Mouse (Mus musculus) limb, embryonic 14.5 days (tissue): ENCODE data around the gene Dgkg. TPM values are rescaled to one million over a fixed set of nuclear protein-coding genes. Genes with fewer than 3 reads are reported as not detected.
A peak's percentile ranks its signal among the peaks of the same experiment; 100 is the strongest.

Experiments used
- ATAC-seq: fragments of 200-750 bp; cut with Nextera tagmentation; 2 replicates; pipeline ENCODE4 v1.8.0; 2017; ENCODE audit warnings: low read depth, moderate number of reproducible peaks, moderate TSS enrichment; ENCODE audit not compliant: low FRiP score
- DNase-seq: peaks from one replicate; pipeline ENCODE4 v3.0.0-alpha.2; 2015; ENCODE audit warnings: low spot score
- H3K27ac ChIP-seq: fragments of 300-500 bp; sonication (generic); replicated peaks from 2 replicates; pipeline ENCODE4 v1.5.1; 2014; ENCODE audit warnings: low read depth, mild to moderate bottlenecking, low read length, moderate library complexity, mixed read lengths
- H3K27me3 ChIP-seq: fragments of 300-500 bp; sonication (generic); 2 replicates; pipeline ENCODE4 v1.6.1; 2014; ENCODE audit warnings: low read length, mixed read lengths; ENCODE audit not compliant: control insufficient read depth, insufficient read depth
- H3K36me3 ChIP-seq: fragments of 300-500 bp; sonication (generic); 2 replicates; pipeline ENCODE4 v1.6.1; 2014; ENCODE audit warnings: mild to moderate bottlenecking, low read length, moderate library complexity, mixed read lengths; ENCODE audit not compliant: control insufficient read depth, insufficient read depth
- H3K4me1 ChIP-seq: fragments of 300-500 bp; sonication (generic); 2 replicates; pipeline ENCODE4 v1.6.1; 2014; ENCODE audit warnings: antibody characterized with exemption, low read length, mixed read lengths; ENCODE audit not compliant: control insufficient read depth, insufficient read depth
- H3K4me2 ChIP-seq: fragments of 300-500 bp; sonication (generic); replicated peaks from 2 replicates; pipeline ENCODE4 v1.6.1; 2014; ENCODE audit warnings: low read depth, mild to moderate bottlenecking, low read length, moderate library complexity; ENCODE audit not compliant: severe bottlenecking
- H3K4me3 ChIP-seq: fragments of 300-500 bp; sonication (generic); replicated peaks from 2 replicates; pipeline ENCODE4 v1.5.1; 2014; ENCODE audit warnings: low read length
- H3K9ac ChIP-seq: fragments of 300-500 bp; sonication (generic); 2 replicates; pipeline ENCODE4 v1.6.1; 2014; ENCODE audit warnings: mild to moderate bottlenecking, low read depth, low read length, moderate library complexity; ENCODE audit not compliant: severe bottlenecking
- H3K9me3 ChIP-seq: fragments of 300-500 bp; sonication (generic); 2 replicates; pipeline ENCODE4 v1.6.1; 2016; ENCODE audit warnings: low read length; ENCODE audit not compliant: control insufficient read depth
- POLR2A ChIP-seq: fragments of 200-500 bp; IDR thresholded peaks from 2 replicates; pipeline ENCODE4 v1.8.0; 2012; ENCODE audit warnings: inconsistent platforms, mild to moderate bottlenecking, moderate library complexity, borderline replicate concordance; ENCODE audit not compliant: insufficient read depth, insufficient read length; ENCODE audit errors: extremely low read depth
- WGBS: fragments of 180-500 bp; shearing (Covaris S2); extraction: QIAGEN DNeasy Blood & Tissue Kit; methylation state at CpG from one replicate; pipeline ENCODE4 v1.1.7; 2014; 5-methylcytosine and 5-hydroxymethylcytosine counted together
- polyA plus RNA-seq, 2 experiments: library from polyadenylated mRNA; depleted of rRNA in 1 of 2; stranded (reverse) in 1 of 2; unstranded in 1 of 2; fragments of >200 nt; fragmentation: Nextera tagmentation in 1 of 2; extraction: Ambion mirVana in 1 of 2; gene quantifications; 2 replicates each; pipeline versions ENCODE4 v1.2.1 to v1.2.3; 2012 to 2014

Dgkg gene
- polyA plus RNA-seq, 2 experiments: 0.08 to 0.26 TPM

GRCm38 (mm10) chr16:22622286-22622685 lies 34.7 kb downstream of the Dgkg start:
- H3K9ac ChIP-seq: no peak overlapping the region
- peak; percentile 4 for DNase-seq
- H3K4me3 ChIP-seq: no peak overlapping the region
- H3K4me1 ChIP-seq: peaks cover 6% of the 10 kb centered on the region; the same call in 1 of the 2 replicates
- no peaks in the 10 kb centered on the region for H3K36me3 ChIP-seq
- no peaks in the 10 kb centered on the region for H3K27me3 ChIP-seq
- no peaks in the 10 kb centered on the region for H3K9me3 ChIP-seq
- peak overlapping the region; percentile 32 for H3K4me2 ChIP-seq
- no peak for TF ChIP-seq POLR2A
- 7% methylated on average over 9 of the region's 9 CpGs for WGBS
- no peak overlapping the region for H3K27ac ChIP-seq
- no peak for ATAC-seq

GRCm38 (mm10) chr16:22621299-22621920 lies 35.6 kb downstream of the Dgkg start:
- WGBS: 79% methylated on average over 13 of the region's 13 CpGs
- Histone ChIP-seq H3K9ac (no peak overlapping the region), H3K27me3 (no peaks in the 10 kb centered on the region), H3K4me3 (no peak overlapping the region), H3K36me3 (no peaks in the 10 kb centered on the region), H3K4me1 (peaks cover 6% of the 10 kb centered on the region; the same call in 1 of the 2 replicates), H3K4me2 (no peak overlapping the region), H3K27ac (no peak overlapping the region), H3K9me3 (no peaks in the 10 kb centered on the region)
- no peak for ATAC-seq
- no peak for DNase-seq
- TF ChIP-seq POLR2A: no peak

GRCm38 (mm10) chr16:22618424-22619056 lies 38.5 kb downstream of the Dgkg start:
- no peak overlapping the region for H3K4me2 ChIP-seq
- H3K9me3 ChIP-seq: no peaks in the 10 kb centered on the region
- H3K27me3 ChIP-seq: no peaks in the 10 kb centered on the region
- no peak overlapping the region for H3K4me3 ChIP-seq
- DNase-seq (no peak), ATAC-seq (no peak)
- no peaks in the 10 kb centered on the region for H3K36me3 ChIP-seq
- no peak for TF ChIP-seq POLR2A
- WGBS: 77% methylated on average over 8 of the region's 8 CpGs
- peaks cover 6% of the 10 kb centered on the region; the same call in 1 of the 2 replicates for H3K4me1 ChIP-seq
- H3K27ac ChIP-seq: no peak overlapping the region
- no peak overlapping the region for H3K9ac ChIP-seq

GRCm38 (mm10) chr16:22615805-22616204 lies 41.2 kb downstream of the Dgkg start:
- H3K27me3 ChIP-seq: no peaks in the 10 kb centered on the region
- H3K9me3 ChIP-seq: no peaks in the 10 kb centered on the region
- H3K4me3 ChIP-seq: no peak overlapping the region
- no peak overlapping the region for H3K27ac ChIP-seq
- no peaks in the 10 kb centered on the region for H3K4me1 ChIP-seq
- 86% methylated on average over 4 of the region's 4 CpGs for WGBS
- H3K36me3 ChIP-seq: no peaks in the 10 kb centered on the region
- no peak overlapping the region for H3K4me2 ChIP-seq
- no peak overlapping the region for H3K9ac ChIP-seq
- no peak for TF ChIP-seq POLR2A
- ATAC-seq (no peak), DNase-seq (no peak)

GRCm38 (mm10) chr16:22613186-22614073 lies 43.6 kb downstream of the Dgkg start:
- WGBS: 34% methylated on average over 9 of the region's 9 CpGs
- no peak for TF ChIP-seq POLR2A
- Histone ChIP-seq H3K36me3 (no peaks in the 10 kb centered on the region), H3K4me1 (no peaks in the 10 kb centered on the region), H3K9me3 (no peaks in the 10 kb centered on the region), H3K27me3 (no peaks in the 10 kb centered on the region), H3K27ac (no peak overlapping the region), H3K9ac (no peak overlapping the region), H3K4me3 (no peak overlapping the region), H3K4me2 (no peak overlapping the region)
- no peak for ATAC-seq
- no peak for DNase-seq
